Mouse (Mus musculus): Measurements from ENCODE around the gene Kcnj16. TPM values are rescaled to one million over a fixed set of nuclear protein-coding genes. Genes with fewer than 3 reads are reported as not detected.

Kcnj16 gene
- not detected in 2 replicates for total RNA-seq (2014; fragmentation: Nextera tagmentation)
- total RNA-seq (2017) = not detected in 2 replicates

DNA sequence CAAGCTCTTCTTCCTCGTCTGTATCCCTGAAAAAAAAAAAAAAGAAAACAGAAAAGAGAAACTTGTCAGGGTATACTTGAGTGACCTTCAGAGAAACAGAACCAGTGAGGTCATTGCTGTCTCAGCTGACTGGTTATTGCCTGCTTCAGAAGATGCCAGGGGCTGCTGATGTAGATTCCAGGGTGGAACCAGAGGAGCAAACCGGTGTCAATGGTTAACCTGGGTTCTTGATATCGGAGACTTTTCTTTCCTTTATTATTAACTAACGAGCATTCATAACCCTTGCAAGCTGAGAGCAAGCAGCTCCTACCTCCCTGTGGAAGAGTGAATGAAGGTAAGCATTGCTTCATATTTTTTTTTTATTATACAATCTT is at the start of gene Kcnj16:
Gene Kcnj16, plus strand, starts transcription at position 272 of the 374 bp plus-strand sequence.
- no peak for ATAC-seq (replicated peaks; ENCODE audit: poor library complexity, severe bottlenecking)

DNA sequence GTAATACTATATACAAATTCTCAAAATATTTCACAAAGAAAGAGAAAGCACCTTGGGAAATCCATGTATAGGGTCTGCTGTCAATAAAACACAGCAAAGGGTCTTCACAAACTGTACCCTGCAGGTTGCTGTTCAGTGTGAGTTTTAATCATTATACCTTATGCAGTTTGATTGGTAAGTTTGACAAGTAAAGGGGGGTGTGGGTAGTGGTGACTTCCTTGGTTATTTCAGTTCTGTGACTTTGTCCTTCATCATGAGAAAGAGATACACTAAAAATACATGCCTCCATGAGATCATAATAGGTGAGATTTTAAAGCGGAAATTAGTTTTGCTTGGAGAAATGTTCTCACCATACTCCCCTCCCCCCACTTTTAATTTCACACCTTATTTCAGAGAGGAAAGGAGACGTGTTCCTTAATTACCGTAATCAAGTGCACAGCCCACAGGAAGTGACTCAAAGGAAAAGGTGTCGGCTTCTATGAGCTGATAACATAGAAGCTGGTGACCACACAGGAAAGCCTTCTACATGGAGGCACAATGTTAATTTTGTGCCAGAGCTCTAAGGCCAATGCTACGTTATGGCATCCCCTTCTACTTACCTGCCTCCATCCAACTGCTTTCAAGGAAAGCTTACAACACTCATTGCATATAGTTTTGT is 48.9 kb upstream of the Kcnj16 start:
- peak; percentile 65 for ATAC-seq (replicated peaks; ENCODE audit: poor library complexity, severe bottlenecking)

DNA sequence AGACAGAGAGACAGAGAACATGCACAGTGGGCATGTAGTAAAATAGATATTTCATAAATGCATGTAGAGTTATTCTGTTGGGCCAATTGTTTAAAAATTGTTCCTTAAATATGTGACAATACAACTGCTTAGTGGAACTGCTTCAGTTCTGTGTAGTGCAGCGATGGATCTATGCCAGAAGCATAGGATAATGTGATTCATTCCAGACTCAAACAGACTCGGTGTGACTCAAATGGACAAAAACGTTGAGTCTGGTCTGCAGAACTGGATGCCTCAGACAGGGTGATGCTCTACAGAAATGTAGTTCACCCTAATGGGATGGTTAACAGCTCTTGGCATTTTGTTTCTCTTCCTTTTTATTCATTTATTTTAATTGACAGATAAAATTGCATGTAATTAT is 32.1 kb upstream of the Kcnj16 start:
- no peak for ATAC-seq (replicated peaks; ENCODE audit: poor library complexity, severe bottlenecking)

DNA sequence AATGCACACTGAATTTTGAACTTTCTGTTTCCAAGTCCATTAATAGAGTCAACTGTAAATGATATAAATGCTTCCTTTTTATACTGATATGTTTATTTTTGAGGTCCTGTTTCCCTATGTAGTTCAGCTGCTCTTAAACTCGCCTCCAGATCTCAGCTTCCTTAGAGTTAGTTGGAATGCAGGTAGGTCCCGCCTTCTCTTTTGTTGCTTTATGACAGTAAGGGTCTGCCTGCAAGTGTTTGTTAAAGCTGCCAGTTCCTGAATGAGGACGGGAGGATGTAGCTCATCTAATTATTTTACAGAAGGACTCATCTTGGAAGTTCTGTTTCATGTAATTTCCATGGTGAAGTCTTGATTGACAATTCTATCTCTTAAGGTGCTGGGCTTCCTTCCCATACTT is 25.6 kb upstream of the Kcnj16 start:
- ATAC-seq (replicated peaks; ENCODE audit: poor library complexity, severe bottlenecking) = no peak

DNA sequence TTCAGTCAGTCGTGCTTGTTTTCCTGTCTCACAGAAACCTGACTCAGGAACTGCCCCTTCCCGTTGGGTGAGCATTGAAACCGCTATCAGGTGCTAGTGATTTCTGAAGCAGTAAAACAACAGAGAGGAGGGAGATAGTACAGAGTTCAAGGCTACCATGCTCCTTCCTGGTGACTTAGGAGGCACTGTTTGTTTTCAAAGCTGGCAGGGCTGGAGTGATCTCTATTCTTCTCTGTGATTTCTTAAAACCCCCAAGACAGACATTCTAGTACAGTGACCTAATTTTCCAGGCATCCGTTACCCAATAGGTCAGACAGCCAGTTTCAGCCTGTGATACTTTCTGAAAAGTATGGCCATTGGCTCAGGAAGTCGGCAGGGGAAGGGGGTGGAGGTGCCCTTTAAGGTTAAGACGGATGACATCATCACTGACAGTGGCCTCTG is 25.1 kb upstream of the Kcnj16 start:
- no peak for ATAC-seq (replicated peaks; ENCODE audit: poor library complexity, severe bottlenecking)

DNA sequence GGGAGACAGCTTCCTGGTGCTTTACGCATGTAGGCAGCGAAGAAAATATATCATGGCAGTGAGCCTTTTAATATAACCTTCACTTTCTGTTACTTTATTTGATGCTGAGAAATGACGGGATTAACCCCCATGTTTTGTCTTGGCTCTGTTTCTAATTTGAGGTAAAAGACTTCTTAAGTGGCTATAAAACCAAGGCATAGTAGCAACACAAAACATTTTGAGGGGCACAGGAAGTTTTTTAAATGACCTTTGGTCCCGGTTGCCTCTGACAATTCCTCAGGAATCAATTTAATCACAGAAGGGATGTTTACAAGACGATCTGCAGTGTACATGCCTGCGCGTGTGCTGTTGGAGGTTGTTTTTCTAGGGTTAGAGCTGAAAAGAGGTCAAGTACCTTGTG is 11.2 kb upstream of the Kcnj16 start:
- ATAC-seq (replicated peaks; ENCODE audit: poor library complexity, severe bottlenecking) = no peak

DNA sequence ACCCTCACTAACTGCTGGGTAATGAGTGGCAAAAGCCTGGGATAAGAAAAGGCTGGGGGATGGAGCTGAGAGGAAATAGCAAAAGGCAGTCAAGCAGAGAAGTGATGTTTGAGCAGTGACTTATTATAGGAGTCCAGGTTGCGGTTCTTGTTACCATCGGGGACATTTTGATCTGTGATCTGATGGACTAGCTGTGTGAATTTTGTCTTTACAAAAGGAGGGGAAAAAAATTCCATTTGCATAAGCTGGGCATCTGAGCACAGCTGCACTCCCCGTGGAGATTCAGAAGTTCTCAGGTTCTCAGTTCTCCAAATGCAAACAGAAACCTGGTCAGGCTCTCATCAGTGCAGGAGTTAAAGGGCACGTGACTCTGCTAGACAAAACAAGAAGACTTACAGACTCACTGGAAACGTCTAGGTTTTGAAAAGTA is 6.2 kb upstream of the Kcnj16 start:
- ATAC-seq (replicated peaks; ENCODE audit: poor library complexity, severe bottlenecking) = no peak

DNA sequence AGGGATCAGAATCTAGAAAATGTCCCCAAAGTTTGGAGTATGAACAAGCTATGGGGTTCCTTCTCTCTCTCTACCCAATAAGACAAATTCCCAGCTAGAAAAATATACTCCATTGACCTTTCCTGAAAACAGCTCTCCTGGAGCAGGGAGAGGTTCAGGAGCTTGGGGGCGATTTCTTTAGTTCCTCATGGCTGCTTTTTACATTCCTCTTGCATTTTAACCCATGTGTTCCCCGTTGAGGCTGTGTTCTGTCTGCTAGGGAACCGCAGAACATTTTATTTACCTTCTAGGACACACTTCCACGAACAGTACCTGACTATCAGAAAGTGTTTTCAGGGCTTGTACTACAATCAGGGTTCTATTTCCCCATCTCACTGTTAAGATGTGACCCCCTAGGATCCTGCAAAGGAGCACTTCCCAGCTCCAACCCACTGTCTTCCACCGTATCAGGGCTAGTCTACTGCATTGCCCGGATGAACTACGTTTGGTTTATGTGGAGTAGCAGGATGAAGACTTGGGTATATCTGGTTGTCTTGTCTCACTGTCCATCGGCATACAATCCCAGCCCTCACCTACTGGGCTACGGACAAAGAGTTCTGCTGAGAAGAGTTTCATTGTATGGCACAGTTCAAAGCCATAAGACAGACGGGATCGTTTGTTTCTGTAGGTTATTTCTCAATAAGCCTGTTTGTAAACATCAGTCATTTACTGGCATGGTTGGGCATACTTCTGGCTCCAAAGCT is 643 bp upstream of the Kcnj16 start:
- no peak for ATAC-seq (replicated peaks; ENCODE audit: poor library complexity, severe bottlenecking)

DNA sequence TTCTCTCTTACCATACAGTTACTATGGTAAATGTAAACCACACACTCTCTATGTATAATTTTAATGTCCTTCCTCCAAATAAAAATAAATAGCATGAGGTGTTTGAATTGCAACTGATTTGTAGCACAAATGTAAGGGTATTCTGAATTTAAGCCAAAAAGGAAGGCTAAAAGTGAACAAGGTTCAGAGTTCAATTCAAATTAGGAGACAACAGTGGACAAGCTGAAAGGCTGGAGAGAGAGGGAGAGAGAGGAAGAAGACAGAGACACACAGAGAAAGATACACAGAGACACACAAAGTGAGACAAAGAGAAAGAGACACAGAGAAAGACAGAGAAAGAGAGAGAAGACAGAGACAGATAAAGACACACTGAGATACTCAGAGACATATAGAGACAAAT is 1.1 kb downstream of the Kcnj16 start:
- ATAC-seq (replicated peaks; ENCODE audit: poor library complexity, severe bottlenecking) = no peak

DNA sequence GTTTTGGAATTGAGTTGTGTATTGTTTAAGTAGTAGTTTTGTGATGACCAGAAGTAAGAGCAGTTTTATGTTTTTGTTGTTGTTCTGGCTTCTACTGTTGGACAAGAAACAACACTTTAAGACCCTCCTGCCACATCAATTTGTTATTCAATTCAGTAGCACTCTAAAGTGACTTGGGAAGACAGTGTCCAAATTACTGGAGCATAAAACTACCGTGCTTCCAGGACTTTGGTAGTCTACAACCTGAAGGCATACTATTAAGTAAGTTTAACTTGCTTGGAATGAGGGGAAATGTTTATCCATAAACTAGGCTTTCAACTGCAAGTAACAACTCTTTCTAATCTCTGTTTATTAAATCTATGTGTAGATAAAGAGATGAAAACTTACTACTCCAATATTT is 17.7 kb downstream of the Kcnj16 start:
- ATAC-seq (replicated peaks; ENCODE audit: poor library complexity, severe bottlenecking) = no peak

DNA sequence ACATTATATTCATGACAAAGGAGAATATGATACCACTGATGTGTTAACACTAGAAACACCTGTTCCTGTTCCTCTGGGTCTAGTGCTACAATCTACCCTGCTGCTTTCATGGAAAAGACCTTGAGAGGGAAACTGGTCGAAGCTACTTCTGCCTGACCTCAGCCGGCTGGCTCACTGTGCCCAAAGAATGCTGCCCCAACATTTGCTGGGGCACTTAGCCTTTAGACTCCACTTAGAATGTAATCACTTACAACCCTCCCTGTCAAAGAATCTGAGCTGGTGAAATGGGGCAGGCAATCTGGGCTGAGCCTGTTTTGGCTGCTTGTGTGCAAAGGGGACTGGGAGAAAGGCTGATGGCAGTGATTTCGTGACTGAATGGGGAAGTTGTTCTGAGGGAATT is 18.1 kb downstream of the Kcnj16 start:
- no peak for ATAC-seq (replicated peaks; ENCODE audit: poor library complexity, severe bottlenecking)

DNA sequence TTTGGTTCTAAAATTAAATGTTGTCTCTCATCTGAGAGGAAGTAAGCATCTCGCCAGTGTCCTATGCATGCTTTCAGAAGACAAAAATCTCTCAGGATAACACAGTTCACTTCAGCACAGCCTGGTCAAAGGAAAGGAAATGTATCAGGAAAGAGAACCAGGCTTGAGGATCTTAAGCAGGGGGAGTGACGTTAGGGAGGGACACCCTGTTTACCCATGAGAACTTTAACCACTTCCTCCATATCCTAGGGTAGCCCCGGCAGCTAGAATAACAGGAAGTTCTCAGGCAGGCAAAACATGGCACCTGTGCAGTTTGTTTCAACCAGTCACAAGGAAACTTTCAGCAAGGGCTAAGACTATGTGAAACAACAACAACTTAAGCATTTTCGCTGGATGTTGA is 25.8 kb downstream of the Kcnj16 start:
- peak; percentile 96 for ATAC-seq (replicated peaks; ENCODE audit: poor library complexity, severe bottlenecking)

DNA sequence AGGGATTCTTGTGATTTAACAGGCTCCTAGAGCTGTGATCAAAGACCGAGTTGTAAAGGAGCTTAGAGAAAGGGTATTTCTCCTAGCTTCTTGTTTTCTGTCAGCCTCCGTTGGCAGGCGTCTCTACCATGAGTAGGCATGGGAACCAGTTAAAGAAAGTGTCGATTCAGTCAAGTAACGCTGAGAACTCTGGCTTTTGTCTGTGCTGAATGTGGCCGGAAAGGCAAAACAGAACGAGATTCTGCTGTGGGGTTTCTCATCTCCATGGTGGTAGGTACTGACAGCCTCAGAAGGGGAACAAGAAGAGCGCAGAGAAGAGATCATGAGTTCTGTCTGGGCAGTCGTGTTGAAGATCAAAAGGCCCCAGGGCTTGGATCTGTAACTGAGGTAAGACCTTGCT is 29.4 kb downstream of the Kcnj16 start:
- no peak for ATAC-seq (replicated peaks; ENCODE audit: poor library complexity, severe bottlenecking)

DNA sequence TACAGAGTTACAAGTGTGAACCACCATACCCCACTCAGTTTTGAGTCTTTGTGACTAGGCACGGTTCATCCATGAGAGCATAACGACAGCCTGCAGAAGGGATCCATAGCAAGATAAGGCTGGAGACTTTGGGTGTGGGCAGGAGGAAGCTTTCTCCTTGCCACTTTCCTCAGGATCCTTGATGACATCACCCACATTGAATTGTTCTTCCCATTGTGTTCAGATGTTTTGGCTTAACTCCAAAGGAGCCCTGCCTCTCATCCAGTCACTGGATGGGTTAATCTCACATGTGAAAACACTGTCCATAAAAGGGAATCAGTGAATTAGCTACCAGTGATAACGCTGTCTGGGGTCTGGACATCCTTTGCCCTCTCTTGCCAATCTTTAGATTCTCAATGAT is 37.3 kb downstream of the Kcnj16 start:
- ATAC-seq (replicated peaks; ENCODE audit: poor library complexity, severe bottlenecking) = no peak

DNA sequence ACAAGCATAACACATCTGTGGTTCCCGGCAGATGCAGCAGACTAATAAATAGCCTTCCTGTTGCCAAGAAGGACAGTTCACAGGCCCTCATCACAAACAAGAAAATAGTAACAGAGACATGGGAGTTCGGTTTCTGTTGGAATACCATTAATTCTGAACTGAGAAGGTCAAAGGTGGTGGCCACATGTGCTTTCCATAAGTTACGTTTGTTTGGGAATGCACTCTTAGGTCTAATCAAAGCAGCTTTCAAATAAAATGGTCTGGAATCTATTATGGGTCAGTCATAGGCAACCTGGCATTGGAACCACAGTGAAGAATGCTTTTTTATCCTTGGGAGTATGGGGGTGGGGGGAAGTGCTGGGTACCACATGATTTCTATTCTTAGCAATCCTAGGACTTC is 41.6 kb downstream of the Kcnj16 start:
- ATAC-seq (replicated peaks; ENCODE audit: poor library complexity, severe bottlenecking) = no peak

DNA sequence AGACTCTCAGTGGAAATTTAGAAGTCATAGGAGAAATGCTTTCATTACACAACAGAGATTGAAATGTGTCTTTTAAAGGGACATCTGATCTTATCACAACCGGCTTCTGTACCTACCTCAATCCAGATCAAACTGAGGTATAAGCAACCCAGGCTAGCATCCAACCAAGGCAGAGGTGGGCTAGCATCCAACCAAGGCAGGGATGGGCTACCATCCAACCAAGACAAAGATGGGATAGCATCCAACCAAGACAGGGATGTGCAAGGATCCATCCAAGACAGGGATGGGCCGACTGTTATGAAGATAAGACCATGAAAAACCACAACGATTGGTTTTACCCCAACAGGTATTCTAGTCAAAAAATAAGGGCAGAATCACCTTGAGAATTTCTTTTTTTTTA is 48.4 kb downstream of the Kcnj16 start:
- no peak for ATAC-seq (replicated peaks; ENCODE audit: poor library complexity, severe bottlenecking)

DNA sequence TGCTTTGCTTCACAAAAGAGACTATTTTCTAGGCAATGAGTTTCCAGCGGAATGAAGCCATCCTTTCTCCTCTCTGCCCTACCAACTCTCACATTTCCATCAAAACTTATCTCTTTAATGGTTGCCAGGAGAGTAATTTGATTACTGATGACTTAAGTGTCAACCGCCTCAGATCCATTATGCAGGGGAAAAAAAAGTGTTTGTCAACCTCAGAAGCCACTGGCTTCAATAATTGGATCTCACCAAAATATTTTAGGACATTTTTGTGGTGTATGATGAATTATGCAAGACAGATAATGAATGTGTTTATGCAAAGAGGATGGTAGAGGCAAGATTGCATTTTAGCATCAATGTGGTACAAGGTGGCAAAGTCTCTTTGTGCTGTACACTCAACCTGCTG is 52.4 kb downstream of the Kcnj16 start:
- no peak for ATAC-seq (replicated peaks; ENCODE audit: poor library complexity, severe bottlenecking)

DNA sequence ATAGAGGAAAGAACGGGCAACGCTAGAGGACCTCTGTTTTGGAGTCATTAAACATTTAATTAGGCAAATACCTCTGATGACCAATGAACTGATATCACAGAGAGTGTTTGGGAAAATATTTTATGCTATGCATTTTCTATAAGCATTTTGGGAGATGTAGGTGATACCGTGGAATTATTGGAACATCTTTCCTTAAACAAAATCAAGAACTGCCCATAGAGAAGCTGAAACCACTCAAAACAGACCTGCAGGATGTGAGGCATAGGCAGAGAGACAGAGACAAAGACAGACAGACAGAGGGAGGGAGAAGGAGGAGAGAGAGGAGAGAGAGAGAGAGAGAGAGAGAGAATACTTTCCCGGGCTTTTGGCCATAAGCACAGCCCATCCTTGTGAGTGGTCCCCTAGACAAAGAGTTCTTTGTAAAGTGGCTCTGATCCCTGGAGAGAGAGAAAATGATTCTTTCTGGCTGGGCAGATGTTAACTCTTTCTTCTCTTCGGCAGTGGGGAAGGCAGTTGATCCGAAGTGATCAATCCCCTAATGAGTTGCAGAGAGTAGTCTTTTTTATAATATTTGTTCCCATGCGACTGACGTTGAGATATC is 54.9 kb downstream of the Kcnj16 start:
- no peak for ATAC-seq (replicated peaks; ENCODE audit: poor library complexity, severe bottlenecking)

DNA sequence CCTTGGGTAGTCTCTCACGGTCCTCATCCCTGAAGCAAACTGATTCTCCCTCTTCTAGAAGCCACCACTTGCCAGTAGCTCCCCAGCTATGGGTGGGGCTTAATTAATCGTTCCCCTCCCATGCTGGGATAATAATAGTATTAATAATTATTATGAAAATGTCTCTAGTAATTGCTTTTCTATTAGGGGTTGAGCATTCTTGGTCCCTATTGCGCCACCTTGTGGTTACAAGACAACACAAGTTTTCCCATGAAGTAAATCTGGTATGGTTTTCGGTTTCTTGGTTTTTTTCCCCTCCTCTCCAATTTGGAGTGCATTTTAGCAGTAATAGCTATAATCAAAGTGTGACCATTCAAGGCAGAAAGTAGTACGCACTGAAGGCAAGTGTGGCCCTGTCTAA is 74.3 kb downstream of the Kcnj16 start:
- no peak for ATAC-seq (replicated peaks; ENCODE audit: poor library complexity, severe bottlenecking)

DNA sequence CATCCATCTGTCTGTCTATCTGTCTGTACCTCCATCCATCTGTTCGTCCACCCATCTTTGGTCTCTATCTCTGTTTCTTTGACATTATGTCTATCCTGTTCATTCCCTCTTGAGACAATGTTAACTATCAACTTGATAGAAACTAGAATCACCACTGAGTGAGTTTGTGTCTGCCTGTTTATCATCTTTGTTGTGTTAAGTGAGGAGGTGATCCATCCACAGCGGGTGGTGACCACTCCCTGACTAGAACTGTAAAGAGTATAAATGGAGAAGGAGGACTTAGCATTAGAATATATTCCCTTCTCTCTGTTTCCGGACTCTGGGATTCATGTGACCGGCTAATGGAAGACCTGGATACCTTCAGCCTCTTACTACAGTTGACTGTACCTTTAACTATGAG is 75.5 kb downstream of the Kcnj16 start:
- ATAC-seq (replicated peaks; ENCODE audit: poor library complexity, severe bottlenecking) = no peak

DNA sequence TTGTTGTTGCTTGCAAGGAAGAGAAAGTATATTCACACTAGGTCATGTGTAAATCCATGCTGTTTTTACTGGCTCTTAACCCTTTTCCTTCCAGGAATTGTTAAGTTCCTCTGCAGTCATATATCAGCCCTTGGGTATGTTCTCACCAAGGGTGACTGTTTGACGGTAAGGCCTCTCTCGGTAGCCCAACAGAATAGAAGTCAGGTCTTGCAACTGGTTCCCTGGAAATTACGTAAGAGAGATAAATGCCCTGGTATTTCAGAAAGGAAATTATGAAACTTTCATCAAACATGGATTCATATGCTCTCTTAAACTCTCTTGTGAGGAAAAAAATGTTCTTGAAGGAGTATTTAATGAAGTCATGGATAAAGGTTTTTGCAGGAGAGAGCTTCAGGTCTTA is 86.4 kb downstream of the Kcnj16 start:
- peak; percentile 67 for ATAC-seq (replicated peaks; ENCODE audit: poor library complexity, severe bottlenecking)
